Comparison of ENCODE assay signal across 23 mouse cellular contexts in genomic region chr2:64823074-64823473, GRCm38 (mm10).
DNase-seq lines count a peak whose midpoint lies in the region; ATAC-seq and TF ChIP-seq lines count a peak whose summit lies in the region.
"Had no signal": no experiment of that assay in that cellular context is flagged by ENCODE, and none has a peak within 500 bp of the region (broad histone marks: within the 10 kb centered on the region; RNA-seq: fewer than 3 reads in every experiment).

No protein-coding gene starts in this region.

- 0 out of 2 replicates have a peak, but pooled peaks cover 3% of the 10 kb centered on the region for H3K4me1 ChIP-seq in midbrain, embryonic 11.5 days (ENCODE audit: control insufficient read depth, insufficient read depth, low read length)
- no peaks in the 10 kb centered on the region for H3K4me1 ChIP-seq in midbrain, postnatal 0 days (ENCODE audit: insufficient read depth, low read length)
- H3K4me1 ChIP-seq in embryonic facial prominence, embryonic 10.5 days = peaks cover 10% of the 10 kb centered on the region; the same call in 1 of the 2 replicates
- H3K4me1 ChIP-seq: embryonic facial prominence, embryonic 15.5 days; heart, embryonic 13.5 days had no signal

- DNase-seq in midbrain, embryonic 11.5 days (ENCODE audit: low spot score, missing footprints) = no peak
- no peak for DNase-seq in midbrain, postnatal 0 days (ENCODE audit: low spot score)
- DNase-seq in embryonic facial prominence, embryonic 10.5 days (ENCODE audit: low spot score) = peak; percentile 9
- DNase-seq in layer of hippocampus, adult 9-11 months = no peak
- DNase-seq in left cerebral cortex, adult 18-20 months (ENCODE audit: low spot score in 2 of 2) = no peak
- DNase-seq: adrenal gland, postnatal 10 days; adrenal gland, postnatal 36 days; cerebellum, adult 18-20 months; cerebellum, adult 9-10 months; cerebellum, postnatal 14 days; forebrain, postnatal 0 days; gastrocnemius, postnatal 25 days; heart, adult 18-20 months; heart, postnatal 14 days; heart, postnatal 4 days had no signal

- no peak overlapping the region for H3K27ac ChIP-seq in midbrain, embryonic 11.5 days (ENCODE audit: low read depth, low read length)
- no peak overlapping the region for H3K27ac ChIP-seq in midbrain, postnatal 0 days (ENCODE audit: low read depth, low read length)
- H3K27ac ChIP-seq in embryonic facial prominence, embryonic 10.5 days (replicated peaks) = no peak overlapping the region; the same call in 1 of the 2 replicates
- H3K27ac ChIP-seq: embryonic facial prominence, embryonic 15.5 days; heart, embryonic 13.5 days; hindbrain, embryonic 14.5 days; hindbrain, postnatal 0 days had no signal

- no peak overlapping the region for H3K4me2 ChIP-seq in midbrain, embryonic 11.5 days
- H3K4me2 ChIP-seq in midbrain, postnatal 0 days (ENCODE audit: low read depth, low read length, poor library complexity, severe bottlenecking) = no peak overlapping the region
- peak overlapping the region; percentile 12 for H3K4me2 ChIP-seq in myocyte (ENCODE audit: low read depth)
- H3K4me2 ChIP-seq: embryonic facial prominence, embryonic 15.5 days; heart, embryonic 13.5 days; hindbrain, embryonic 14.5 days had no signal

- H3K4me3 ChIP-seq in midbrain, embryonic 11.5 days (ENCODE audit: low read depth, low read length) = no peak overlapping the region
- no peak overlapping the region for H3K4me3 ChIP-seq in midbrain, postnatal 0 days (ENCODE audit: low read depth, low read length)
- no peak overlapping the region for H3K4me3 ChIP-seq in embryonic facial prominence, embryonic 10.5 days
- H3K4me3 ChIP-seq in myocyte = no peak overlapping the region
- H3K4me3 ChIP-seq: embryonic facial prominence, embryonic 15.5 days; heart, embryonic 13.5 days had no signal

- no peak overlapping the region for H3ac ChIP-seq in myocyte (ENCODE audit: control insufficient read depth, insufficient read length)

- H3K9me3 ChIP-seq in midbrain, embryonic 11.5 days (ENCODE audit: control insufficient read depth, low read length) = no peaks in the 10 kb centered on the region
- H3K9me3 ChIP-seq in midbrain, postnatal 0 days (ENCODE audit: low read length) = no peaks in the 10 kb centered on the region
- no peaks in the 10 kb centered on the region for H3K9me3 ChIP-seq in embryonic facial prominence, embryonic 10.5 days
- H3K9me3 ChIP-seq: embryonic facial prominence, embryonic 15.5 days; heart, embryonic 13.5 days had no signal

- TF ChIP-seq CTCF in midbrain, postnatal 0 days (IDR thresholded peaks at IDR 0.05) = no peak

- 24% methylated on average over 6 of the region's 6 CpGs for WGBS in midbrain, embryonic 11.5 days
- WGBS in midbrain, postnatal 0 days = 30% methylated on average over 6 of the region's 6 CpGs
- 37% methylated on average over 6 of the region's 6 CpGs for WGBS in embryonic facial prominence, embryonic 10.5 days

- no peak for TF ChIP-seq POLR2A in myocyte (IDR thresholded peaks at IDR 0.05; ENCODE audit: insufficient read length, low read depth)

- ATAC-seq in midbrain, embryonic 11.5 days (ENCODE audit: low FRiP score) = 0 out of 2 replicates have a peak, but pooled peaks have one; percentile 15
- ATAC-seq in midbrain, postnatal 0 days (ENCODE audit: low FRiP score) = no peak
- ATAC-seq: forebrain, embryonic 14.5 days; forebrain, postnatal 0 days; hindbrain, postnatal 0 days; inflammation-experienced regulatory T-cells, adult 6 months; Patski had no signal

- H3K9ac ChIP-seq in midbrain, embryonic 11.5 days (ENCODE audit: low read length) = no peak overlapping the region
- no peak overlapping the region for H3K9ac ChIP-seq in midbrain, postnatal 0 days (replicated peaks; ENCODE audit: low read length, poor library complexity, severe bottlenecking)
- H3K9ac ChIP-seq: embryonic facial prominence, embryonic 15.5 days; forebrain, postnatal 0 days; heart, embryonic 13.5 days; hindbrain, embryonic 14.5 days had no signal

- H3K36me3 ChIP-seq in midbrain, embryonic 11.5 days (ENCODE audit: control insufficient read depth, insufficient read depth, low read length) = no peaks in the 10 kb centered on the region
- no peaks in the 10 kb centered on the region for H3K36me3 ChIP-seq in midbrain, postnatal 0 days (ENCODE audit: insufficient read depth, low read length)
- H3K36me3 ChIP-seq in embryonic facial prominence, embryonic 10.5 days (replicated peaks) = no peaks in the 10 kb centered on the region
- no peaks in the 10 kb centered on the region for H3K36me3 ChIP-seq in myocyte (ENCODE audit: control insufficient read depth, insufficient read depth)
- H3K36me3 ChIP-seq: embryonic facial prominence, embryonic 15.5 days; heart, embryonic 13.5 days had no signal

- no peaks in the 10 kb centered on the region for H3K27me3 ChIP-seq in midbrain, embryonic 11.5 days (ENCODE audit: control insufficient read depth, insufficient read depth, low read length)
- no peaks in the 10 kb centered on the region for H3K27me3 ChIP-seq in midbrain, postnatal 0 days (ENCODE audit: insufficient read depth, low read length)
- no peaks in the 10 kb centered on the region for H3K27me3 ChIP-seq in embryonic facial prominence, embryonic 10.5 days (replicated peaks; ENCODE audit: low read depth, poor library complexity, severe bottlenecking)
- H3K27me3 ChIP-seq in myocyte (ENCODE audit: control insufficient read depth, insufficient read depth, insufficient read length) = no peaks in the 10 kb centered on the region
- H3K27me3 ChIP-seq: embryonic facial prominence, embryonic 15.5 days; heart, embryonic 13.5 days had no signal

- H3K79me2 ChIP-seq in myocyte (ENCODE audit: control insufficient read depth, insufficient read depth) = no peaks in the 10 kb centered on the region

TF ChIP-seq in myocyte, 11 proteins besides CTCF, POLR2A, EP300 and RAD21:
- no peak for TF ChIP-seq MAX (IDR thresholded peaks at IDR 0.05; ENCODE audit: low read depth)
- no peak for TF ChIP-seq CEBPB (IDR thresholded peaks at IDR 0.05; ENCODE audit: insufficient read depth, poor library complexity, severe bottlenecking)
- no peak for TF ChIP-seq REST (IDR thresholded peaks at IDR 0.05; ENCODE audit: insufficient read depth, insufficient read length)
- no peak for TF ChIP-seq USF1 (IDR thresholded peaks at IDR 0.05; ENCODE audit: low read depth)
- TF ChIP-seq TCF12 (IDR thresholded peaks at IDR 0.05; ENCODE audit: insufficient read depth, poor library complexity, severe bottlenecking) = no peak
- no peak for TF ChIP-seq TCF3 (IDR thresholded peaks at IDR 0.05; ENCODE audit: insufficient read length, low read depth)
- no peak for TF ChIP-seq SRF (IDR thresholded peaks at IDR 0.05; ENCODE audit: control insufficient read depth, insufficient read length, low read depth)
